Mouse (Mus musculus) lung, postnatal 0 days (tissue): ENCODE measurements around the gene Lbr. TPM values are rescaled to one million over a fixed set of nuclear protein-coding genes. Genes with fewer than 3 reads are reported as not detected.

Experiments used
- ATAC-seq: fragments of 200-750 bp; cut with Nextera tagmentation; 2 replicates; pipeline ENCODE4 v1.8.0; 2017; ENCODE audit warnings: moderate library complexity
- DNase-seq: peaks from one replicate; pipeline ENCODE4 v3.0.0-alpha.2; 2016; ENCODE audit warnings: low spot score
- H3K27ac ChIP-seq: fragments of 300-500 bp; sonication (generic); 2 replicates; pipeline ENCODE4 v1.5.1; 2014; ENCODE audit warnings: antibody characterized with exemption, mild to moderate bottlenecking, low read length, mixed read lengths
- H3K27me3 ChIP-seq: fragments of 300-500 bp; sonication (generic); replicated peaks from 2 replicates; pipeline ENCODE4 v1.6.1; 2014; ENCODE audit warnings: low read length, mixed read lengths; ENCODE audit not compliant: insufficient read depth
- H3K36me3 ChIP-seq: fragments of 300-500 bp; sonication (generic); 2 replicates; pipeline ENCODE4 v1.6.1; 2014; ENCODE audit warnings: low read length, mixed read lengths; ENCODE audit not compliant: insufficient read depth
- H3K4me1 ChIP-seq: fragments of 300-500 bp; sonication (generic); 2 replicates; pipeline ENCODE4 v1.6.1; 2014; ENCODE audit warnings: antibody characterized with exemption, low read depth, low read length, mixed read lengths; ENCODE audit not compliant: insufficient read depth
- H3K4me2 ChIP-seq: fragments of 300-500 bp; sonication (generic); replicated peaks from 2 replicates; pipeline ENCODE4 v1.6.1; 2014; ENCODE audit warnings: low read depth, mild to moderate bottlenecking, low read length, moderate library complexity, mixed read lengths
- H3K4me3 ChIP-seq: fragments of 300-500 bp; sonication (generic); 2 replicates; pipeline ENCODE4 v1.5.1; 2014; ENCODE audit warnings: low read depth, low read length
- H3K9ac ChIP-seq: fragments of 300-500 bp; sonication (generic); replicated peaks from 2 replicates; pipeline ENCODE4 v1.6.1; 2014; ENCODE audit warnings: low read depth, mild to moderate bottlenecking
- H3K9me3 ChIP-seq: fragments of 300-500 bp; sonication (generic); 2 replicates; pipeline ENCODE4 v1.6.1; 2016; ENCODE audit warnings: low read length, mixed read lengths
- CTCF ChIP-seq: IDR thresholded peaks from 2 replicates; pipeline ENCODE4 v1.5.1; 2016; ENCODE audit warnings: antibody characterized with exemption, mild to moderate bottlenecking
- EP300 ChIP-seq: IDR thresholded peaks from 2 replicates; pipeline ENCODE4 v1.6.1; 2016; ENCODE audit warnings: antibody characterized with exemption, mild to moderate bottlenecking, control low read depth
- WGBS: fragments of 180-500 bp; shearing (Covaris S2); extraction: QIAGEN DNeasy Blood & Tissue Kit; methylation state at CpG from one replicate; pipeline ENCODE4 v1.1.7; 2014; 5-methylcytosine and 5-hydroxymethylcytosine counted together
- polyA plus RNA-seq: library from polyadenylated mRNA; unstranded; fragments of >200 nt; fragmentation: Nextera tagmentation; extraction: Ambion mirVana; gene quantifications from 2 replicates; pipeline ENCODE4 v1.2.1, GENCODE M21; 2015

The Lbr gene
- polyA plus RNA-seq, 1 experiment from 2014 or later, result 51.7 TPM

GRCm38 (mm10) chr1:181853081-181853736 is 10.4 kb upstream of the Lbr start:
- peak overlapping the region; percentile 91 for H3K27ac ChIP-seq
- no peaks in the 10 kb centered on the region for H3K4me1 ChIP-seq
- TF ChIP-seq EP300, result no peak
- no peak for TF ChIP-seq CTCF
- no peaks in the 10 kb centered on the region for H3K36me3 ChIP-seq
- WGBS, result 4% methylated on average over 15 of the region's 21 CpGs
- peak overlapping the region; percentile 15; the same call in 1 of the 2 replicates for H3K4me3 ChIP-seq
- DNase-seq, result peak; percentile 85
- H3K9ac ChIP-seq, result peak overlapping the region; percentile 34
- no peaks in the 10 kb centered on the region for H3K27me3 ChIP-seq
- peak; percentile 85 for ATAC-seq
- H3K9me3 ChIP-seq, result no peaks in the 10 kb centered on the region
- peak overlapping the region; percentile 53 for H3K4me2 ChIP-seq

- Histone ChIP-seq H3K36me3 (no peaks in the 10 kb centered on the region), H3K4me1 (no peaks in the 10 kb centered on the region), H3K27ac (peak overlapping the region; percentile 91), H3K4me2 (peak overlapping the region; percentile 53), H3K9ac (peak overlapping the region; percentile 39), H3K27me3 (no peaks in the 10 kb centered on the region), H3K4me3 (peak overlapping the region; percentile 28), H3K9me3 (no peaks in the 10 kb centered on the region)
- WGBS, result 25% methylated on average over 13 of the region's 13 CpGs
- 0 out of 2 replicates have a peak, but pooled peaks have one; percentile 35 for TF ChIP-seq EP300
- TF ChIP-seq CTCF, result no peak
- ATAC-seq (peak; percentile 60), DNase-seq (peak; percentile 46)
These were observed 9.6 kb upstream of the Lbr start for GRCm38 (mm10) chr1:181852466-181852865.

GRCm38 (mm10) chr1:181851521-181852310 is 8.9 kb upstream of the Lbr start:
- Histone ChIP-seq H3K9ac (no peak overlapping the region), H3K27ac (peak overlapping the region; percentile 91; the same call in 1 of the 2 replicates), H3K36me3 (no peaks in the 10 kb centered on the region), H3K4me3 (no peak overlapping the region), H3K9me3 (no peaks in the 10 kb centered on the region), H3K4me1 (no peaks in the 10 kb centered on the region), H3K27me3 (no peaks in the 10 kb centered on the region), H3K4me2 (peak overlapping the region; percentile 53; the same call in 1 of the 2 replicates)
- DNase-seq (no peak), ATAC-seq (no peak)
- TF ChIP-seq EP300 (no peak), CTCF (no peak)
- 62% methylated on average over 12 of the region's 12 CpGs for WGBS

GRCm38 (mm10) chr1:181850441-181850840 is 7.6 kb upstream of the Lbr start:
- no peak for ATAC-seq
- Histone ChIP-seq H3K9me3 (no peaks in the 10 kb centered on the region), H3K9ac (no peak overlapping the region), H3K27ac (no peak overlapping the region), H3K4me1 (no peaks in the 10 kb centered on the region), H3K4me2 (no peak overlapping the region), H3K27me3 (no peaks in the 10 kb centered on the region), H3K36me3 (no peaks in the 10 kb centered on the region), H3K4me3 (no peak overlapping the region)
- DNase-seq, result no peak
- 73% methylated on average over 4 of the region's 4 CpGs for WGBS
- TF ChIP-seq EP300 (no peak), CTCF (no peak)

GRCm38 (mm10) chr1:181848210-181848609 is 5.4 kb upstream of the Lbr start:
- 43% methylated on average over 1 of the region's 1 CpGs for WGBS
- no peak overlapping the region for H3K27ac ChIP-seq
- no peaks in the 10 kb centered on the region for H3K27me3 ChIP-seq
- ATAC-seq (peak; percentile 53), DNase-seq (peak; percentile 49)
- no peaks in the 10 kb centered on the region for H3K36me3 ChIP-seq
- H3K9me3 ChIP-seq, result no peaks in the 10 kb centered on the region
- TF ChIP-seq CTCF, result no peak
- 0 out of 2 replicates have a peak, but pooled peaks have one; percentile 9 for TF ChIP-seq EP300
- 0 out of 2 replicates have a peak, but pooled peaks cover under 1% of the 10 kb centered on the region for H3K4me1 ChIP-seq
- no peak overlapping the region for H3K9ac ChIP-seq
- H3K4me2 ChIP-seq, result no peak overlapping the region
- H3K4me3 ChIP-seq, result no peak overlapping the region

GRCm38 (mm10) chr1:181847396-181847795 is 4.5 kb upstream of the Lbr start:
- no peak overlapping the region for H3K4me2 ChIP-seq
- no peak overlapping the region for H3K4me3 ChIP-seq
- H3K9ac ChIP-seq, result no peak overlapping the region
- TF ChIP-seq CTCF (no peak), EP300 (no peak)
- no peaks in the 10 kb centered on the region for H3K9me3 ChIP-seq
- no peaks in the 10 kb centered on the region for H3K27me3 ChIP-seq
- no peaks in the 10 kb centered on the region for H3K36me3 ChIP-seq
- H3K4me1 ChIP-seq, result 0 out of 2 replicates have a peak, but pooled peaks cover 6% of the 10 kb centered on the region
- ATAC-seq, result no peak
- no peak for DNase-seq
- no peak overlapping the region for H3K27ac ChIP-seq
- WGBS, result 93% methylated on average over 3 of the region's 3 CpGs
